Mouse (Mus musculus): Measurements from ENCODE around the gene Edn3. TPM values are rescaled to one million over a fixed set of nuclear protein-coding genes. Genes with fewer than 3 reads are reported as not detected.

The Edn3 gene
- polyA plus RNA-seq, 1 experiment = 4.3 TPM

GRCm38 (mm10) chr2:174761452-174762101, 1.2 kb downstream of the Edn3 start:
- DNase-seq (ENCODE audit: low read depth) = no peak
- TF ChIP-seq POLR2A (IDR thresholded peaks at IDR 0.05; ENCODE audit: borderline replicate concordance, extremely low read depth, insufficient read depth, insufficient read length, poor library complexity, severe bottlenecking) (no peak), CTCF (IDR thresholded peaks at IDR 0.05; ENCODE audit: borderline replicate concordance, extremely low read depth, insufficient read depth, insufficient read length) (no peak)

DNA sequence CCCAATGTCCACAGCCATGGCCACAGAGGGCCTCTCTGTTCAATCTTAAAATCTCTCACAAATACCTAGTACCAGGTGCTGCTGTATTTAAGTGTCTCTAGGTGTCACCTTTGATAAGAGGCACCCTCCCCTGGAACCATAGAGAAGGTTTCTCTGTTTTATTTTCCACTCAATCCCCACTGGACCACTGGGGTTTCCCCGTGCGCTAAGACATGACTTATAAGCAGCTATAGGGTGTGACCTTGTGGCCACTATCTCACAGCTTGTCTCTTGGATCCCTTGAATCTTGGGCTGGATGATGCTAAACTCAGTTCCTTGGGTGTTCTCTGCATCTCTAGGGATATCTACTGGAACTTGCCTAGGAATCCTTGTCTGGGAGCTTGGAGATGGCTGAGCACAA, 1.9 kb downstream of the Edn3 start:
- no peak for DNase-seq (ENCODE audit: low read depth)
- no peak for TF ChIP-seq POLR2A (IDR thresholded peaks at IDR 0.05; ENCODE audit: borderline replicate concordance, extremely low read depth, insufficient read depth, insufficient read length, poor library complexity, severe bottlenecking)
- TF ChIP-seq CTCF (IDR thresholded peaks at IDR 0.05; ENCODE audit: borderline replicate concordance, extremely low read depth, insufficient read depth, insufficient read length) = no peak

DNA sequence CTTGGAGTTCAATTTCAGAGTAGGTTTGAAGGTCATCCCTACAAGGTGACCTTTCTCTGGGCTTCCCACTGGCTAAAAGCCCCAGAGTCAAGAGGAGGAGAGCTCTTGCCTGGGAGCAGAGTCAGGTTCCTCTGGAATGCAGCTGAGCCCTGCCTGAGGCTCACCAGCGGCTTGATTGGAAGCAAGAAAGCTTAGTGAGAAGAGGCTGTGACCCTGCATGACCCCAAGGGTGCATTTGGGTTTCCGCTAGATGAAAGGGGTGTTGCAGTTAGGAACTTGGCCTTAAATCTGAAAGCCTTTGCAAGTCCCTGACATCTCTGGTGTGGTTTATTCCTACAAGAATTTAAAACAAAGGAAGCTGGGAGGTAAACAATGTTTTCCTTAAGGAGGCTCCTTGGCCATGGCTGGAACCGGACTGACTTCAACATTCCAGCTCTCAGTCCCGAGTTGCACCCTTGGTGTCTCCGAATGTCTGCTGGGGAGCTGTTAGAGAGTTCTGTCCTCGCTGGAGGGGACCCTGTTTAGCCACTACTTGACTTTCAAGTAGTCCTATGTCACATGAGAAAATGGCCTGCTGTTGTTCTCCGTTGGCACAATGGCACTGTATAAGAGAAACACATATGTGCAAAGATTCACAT, 8.6 kb downstream of the Edn3 start:
- TF ChIP-seq CTCF (IDR thresholded peaks at IDR 0.05; ENCODE audit: borderline replicate concordance, extremely low read depth, insufficient read depth, insufficient read length) (no peak), POLR2A (IDR thresholded peaks at IDR 0.05; ENCODE audit: borderline replicate concordance, extremely low read depth, insufficient read depth, insufficient read length, poor library complexity, severe bottlenecking) (no peak)
- no peak for DNase-seq (ENCODE audit: low read depth)

DNA sequence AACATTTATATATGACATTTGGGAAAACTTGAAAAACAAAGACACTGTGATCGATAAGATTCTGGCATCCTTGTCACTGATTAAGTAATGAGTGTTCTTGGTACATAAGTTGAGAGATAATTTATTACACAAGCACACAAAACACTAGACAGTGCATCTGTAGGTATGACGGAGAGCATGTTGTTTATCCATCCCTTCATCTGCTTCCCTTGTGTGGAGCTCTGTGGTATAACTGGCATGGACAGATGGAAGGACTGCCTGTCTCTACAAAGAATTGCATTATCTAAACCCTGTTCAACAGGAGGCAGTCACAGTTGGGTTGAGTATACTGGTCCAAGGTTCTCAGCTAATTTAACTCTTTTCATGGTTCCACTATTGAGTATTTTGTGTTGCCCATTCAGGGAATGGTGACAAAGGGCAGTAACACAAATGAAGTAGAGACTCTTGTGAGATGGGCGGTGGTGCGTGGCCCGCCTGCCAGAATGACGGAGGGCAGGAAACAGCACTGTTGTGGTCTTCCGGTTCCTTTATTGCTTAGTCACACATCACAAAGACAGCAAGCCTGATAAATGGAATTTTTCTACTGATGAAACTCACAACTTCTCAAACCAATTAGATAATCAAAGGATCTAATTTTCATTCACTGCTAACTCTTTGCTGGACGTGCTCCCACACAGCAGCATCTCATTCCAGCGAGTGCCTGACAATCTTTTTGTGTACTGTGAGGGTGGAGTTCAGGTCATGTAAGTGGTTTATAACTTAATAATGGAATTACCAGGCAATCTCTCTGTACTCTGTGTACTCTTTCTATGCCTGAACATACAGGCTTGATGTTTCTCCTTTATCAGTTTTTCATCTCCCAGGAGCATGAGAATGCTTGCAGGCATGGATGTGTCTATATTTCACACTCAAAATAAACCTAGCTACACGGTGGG, 14.0 kb downstream of the Edn3 start:
- no peak for DNase-seq (ENCODE audit: low read depth)
- no peak for TF ChIP-seq POLR2A (IDR thresholded peaks at IDR 0.05; ENCODE audit: borderline replicate concordance, extremely low read depth, insufficient read depth, insufficient read length, poor library complexity, severe bottlenecking)
- TF ChIP-seq CTCF (IDR thresholded peaks at IDR 0.05; ENCODE audit: borderline replicate concordance, extremely low read depth, insufficient read depth, insufficient read length) = no peak

DNA sequence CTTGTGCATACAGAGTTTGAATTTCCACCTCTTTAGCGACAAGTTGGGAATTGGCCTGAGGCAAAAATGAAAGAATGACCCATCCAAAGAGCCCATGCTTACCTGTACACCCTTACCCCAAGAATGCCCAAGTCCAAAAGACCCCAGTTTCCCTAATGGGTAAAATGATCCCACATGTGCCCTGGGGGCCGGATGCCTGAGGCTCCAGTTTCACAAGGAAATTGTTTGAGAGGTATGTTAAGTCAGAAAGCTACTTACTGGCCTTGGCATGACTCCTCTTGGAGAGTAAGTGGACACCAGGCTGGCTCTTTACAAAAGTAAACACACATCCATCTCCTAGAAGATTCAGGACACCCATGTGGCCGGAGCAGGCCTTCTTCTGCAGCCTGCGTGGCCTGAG, 21.6 kb downstream of the Edn3 start:
- DNase-seq (ENCODE audit: low read depth) = no peak
- no peak for TF ChIP-seq CTCF (IDR thresholded peaks at IDR 0.05; ENCODE audit: borderline replicate concordance, extremely low read depth, insufficient read depth, insufficient read length)
- no peak for TF ChIP-seq POLR2A (IDR thresholded peaks at IDR 0.05; ENCODE audit: borderline replicate concordance, extremely low read depth, insufficient read depth, insufficient read length, poor library complexity, severe bottlenecking)

- TF ChIP-seq POLR2A (IDR thresholded peaks at IDR 0.05; ENCODE audit: borderline replicate concordance, extremely low read depth, insufficient read depth, insufficient read length, poor library complexity, severe bottlenecking) = no peak
- DNase-seq (ENCODE audit: low read depth) = no peak
Measured at GRCm38 (mm10) chr2:174782880-174783279, 22.5 kb downstream of the Edn3 start.

- no peak for TF ChIP-seq POLR2A (IDR thresholded peaks at IDR 0.05; ENCODE audit: borderline replicate concordance, extremely low read depth, insufficient read depth, insufficient read length, poor library complexity, severe bottlenecking)
- TF ChIP-seq CTCF (IDR thresholded peaks at IDR 0.05; ENCODE audit: borderline replicate concordance, extremely low read depth, insufficient read depth, insufficient read length) = no peak
- DNase-seq (ENCODE audit: low read depth) = no peak
Measured at GRCm38 (mm10) chr2:174788830-174789229, 28.4 kb downstream of the Edn3 start.

DNA sequence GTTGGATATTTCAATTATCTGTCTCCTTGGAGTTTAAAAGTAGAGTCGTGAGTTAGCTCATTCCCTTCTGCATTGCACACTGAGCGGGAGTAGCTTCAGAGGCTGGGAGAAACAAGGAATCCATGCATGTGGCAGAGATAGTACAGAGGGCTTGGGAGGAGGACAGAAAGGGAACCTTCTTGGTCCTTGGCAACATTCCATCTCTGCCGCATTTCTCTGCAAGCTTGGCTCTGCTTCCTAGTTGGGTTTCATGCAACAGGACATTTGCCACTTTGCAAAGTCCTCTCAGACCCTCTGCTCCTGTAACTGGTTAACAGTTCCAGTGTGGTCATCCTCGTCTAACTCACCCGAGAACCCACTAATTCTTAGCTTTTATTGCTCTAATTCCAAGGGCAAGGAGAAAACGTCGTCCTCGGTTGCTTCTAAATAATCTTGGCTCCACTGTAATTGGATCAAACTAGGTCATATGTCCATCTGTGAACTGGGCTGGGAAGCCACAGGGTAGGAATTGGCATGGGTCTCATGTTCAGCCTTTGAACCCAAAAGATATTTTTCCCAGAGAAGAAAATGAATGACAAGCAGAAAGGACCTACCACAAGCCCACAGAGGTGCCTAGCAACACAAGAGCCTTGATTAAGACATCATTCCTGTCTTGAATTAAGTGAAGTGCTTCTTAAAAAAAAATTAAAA, 32.2 kb downstream of the Edn3 start:
- DNase-seq (ENCODE audit: low read depth) = no peak
- no peak for TF ChIP-seq CTCF (IDR thresholded peaks at IDR 0.05; ENCODE audit: borderline replicate concordance, extremely low read depth, insufficient read depth, insufficient read length)
- TF ChIP-seq POLR2A (IDR thresholded peaks at IDR 0.05; ENCODE audit: borderline replicate concordance, extremely low read depth, insufficient read depth, insufficient read length, poor library complexity, severe bottlenecking) = no peak

GRCm38 (mm10) chr2:174793181-174793580, 32.8 kb downstream of the Edn3 start:
- no peak for TF ChIP-seq CTCF (IDR thresholded peaks at IDR 0.05; ENCODE audit: borderline replicate concordance, extremely low read depth, insufficient read depth, insufficient read length)
- no peak for TF ChIP-seq POLR2A (IDR thresholded peaks at IDR 0.05; ENCODE audit: borderline replicate concordance, extremely low read depth, insufficient read depth, insufficient read length, poor library complexity, severe bottlenecking)
- no peak for DNase-seq (ENCODE audit: low read depth)

GRCm38 (mm10) chr2:174796998-174797397, 36.6 kb downstream of the Edn3 start:
- TF ChIP-seq CTCF (IDR thresholded peaks at IDR 0.05; ENCODE audit: borderline replicate concordance, extremely low read depth, insufficient read depth, insufficient read length) = peak; percentile 26; the same call in 1 of the 2 replicates
- TF ChIP-seq POLR2A (IDR thresholded peaks at IDR 0.05; ENCODE audit: borderline replicate concordance, extremely low read depth, insufficient read depth, insufficient read length, poor library complexity, severe bottlenecking) = no peak
- no peak for DNase-seq (ENCODE audit: low read depth)

All from brain, embryonic 14.5 days (tissue).